Mouse (Mus musculus) left cerebral cortex, adult 2 months (tissue): ENCODE results near the gene Zfp992. TPM values are rescaled to one million over a fixed set of nuclear protein-coding genes. Genes with fewer than 3 reads are reported as not detected.
A peak's percentile ranks its signal among the peaks of the same experiment; 100 is the strongest.
"Not testable (repeated sequence)": the region's sequence is repeated elsewhere in the genome, so short reads cannot be mapped to it uniquely, and the experiment has no call there.

ENCODE experiments used
- DNase-seq, 2 experiments: peaks; one replicate each; pipeline ENCODE4 v3.0.0; 2021 to 2022; ENCODE audit warnings: low spot score in 2 of 2, mixed read lengths in 1 of 2; ENCODE audit errors: extremely low spot score in 1 of 2
- H3K27ac ChIP-seq: fragments of 200-600 bp; 2 replicates; pipeline ENCODE4 v1.8.1; 2022
- H3K4me3 ChIP-seq: fragments of 200-600 bp; 2 replicates; pipeline ENCODE4 v1.8.1; 2022
- CTCF ChIP-seq: fragments of 200-600 bp; IDR thresholded peaks from 2 replicates; pipeline ENCODE4 v1.8.1; 2022; ENCODE audit warnings: antibody characterized with exemption, mild to moderate bottlenecking, moderate library complexity
- intact Hi-C: fragments of 180-260 bp; cut with DNase I; formaldehyde crosslinking; loops from one replicate; pipeline ENCODE4 v1.15.1; 2025
- total RNA-seq, 2 experiments: library from RNA; stranded (reverse); gene quantifications; 2 replicates each; pipeline ENCODE4 v1.2.3; 2021

Zfp992 gene
- total RNA-seq, 2 experiments from 2014 or later, result 2.9 TPM

- H3K4me3 ChIP-seq, DNase-seq, H3K27ac ChIP-seq, intact Hi-C loops: not testable (repeated sequence)
- peak; percentile 5 for TF ChIP-seq CTCF
These were observed 34.9 kb downstream of the Zfp992 start for GRCm38 (mm10) chr4:146483571-146484280.

- H3K4me3 ChIP-seq, H3K27ac ChIP-seq, DNase-seq, intact Hi-C loops: not testable (repeated sequence)
These were observed 35.9 kb downstream of the Zfp992 start for GRCm38 (mm10) chr4:146484676-146485075.

DNA sequence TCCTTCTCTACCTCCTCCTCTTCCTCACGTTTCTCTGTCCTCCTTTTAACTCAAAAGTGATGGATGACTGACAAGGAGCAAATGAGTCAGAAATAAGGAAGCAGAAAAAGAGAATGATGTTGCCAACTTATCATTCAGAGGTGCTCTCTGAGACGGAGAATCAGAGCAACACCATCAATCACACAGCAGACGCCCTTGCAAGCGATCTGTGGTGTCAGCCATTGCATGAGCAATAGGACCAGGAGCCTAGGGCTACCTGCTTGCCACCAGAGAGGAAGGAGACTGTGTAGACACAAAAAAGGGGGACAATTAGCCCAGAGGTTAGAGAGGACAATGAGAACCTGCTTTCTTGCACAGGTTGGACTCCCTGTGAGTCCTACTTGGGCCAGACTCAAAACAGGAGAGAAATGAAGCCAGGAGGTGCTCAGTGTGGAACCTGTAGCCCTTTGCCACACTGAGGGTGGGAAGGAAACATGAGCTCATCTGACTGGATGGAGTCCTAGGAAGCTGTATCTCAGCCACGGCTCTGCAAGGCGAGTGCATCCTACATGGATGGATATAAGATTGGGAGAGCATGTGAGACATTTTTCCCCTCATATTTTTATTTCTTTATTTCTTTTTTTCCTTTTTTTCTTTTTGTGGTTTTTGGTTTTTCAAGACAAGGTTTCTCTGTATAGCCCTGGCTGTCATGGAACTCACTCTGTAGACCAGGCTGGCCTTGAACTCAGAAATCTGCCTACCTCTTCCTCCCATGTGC, 36.5 kb downstream of the Zfp992 start:
- DNase-seq, intact Hi-C loops, H3K27ac ChIP-seq, H3K4me3 ChIP-seq: not testable (repeated sequence)

GRCm38 (mm10) chr4:146486753-146487152, 37.9 kb downstream of the Zfp992 start:
- DNase-seq, intact Hi-C loops, H3K27ac ChIP-seq, H3K4me3 ChIP-seq: not testable (repeated sequence)

- DNase-seq, H3K27ac ChIP-seq, intact Hi-C loops, H3K4me3 ChIP-seq: not testable (repeated sequence)
These were observed 40.4 kb downstream of the Zfp992 start for GRCm38 (mm10) chr4:146489196-146489595.

DNA sequence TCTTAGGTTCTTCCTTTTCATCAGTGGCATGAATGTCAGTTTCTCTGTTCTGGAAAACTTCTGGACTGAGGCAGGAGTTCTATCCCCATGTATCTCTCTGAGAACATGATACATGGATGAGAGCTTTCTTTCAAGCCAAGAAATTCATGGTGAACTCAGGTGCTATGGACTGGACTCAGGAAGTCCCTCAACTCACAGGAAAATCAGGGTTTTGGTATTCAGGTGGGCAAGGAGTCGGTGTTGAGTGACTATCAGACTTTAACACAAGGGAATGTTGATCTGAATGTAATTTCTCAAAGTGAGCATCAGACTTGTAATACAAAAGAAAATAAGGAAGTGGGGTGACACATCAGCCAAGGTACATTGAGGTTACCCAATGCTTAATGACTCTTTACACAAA, 43.2 kb downstream of the Zfp992 start:
- H3K27ac ChIP-seq, intact Hi-C loops, DNase-seq, H3K4me3 ChIP-seq: not testable (repeated sequence)

DNA sequence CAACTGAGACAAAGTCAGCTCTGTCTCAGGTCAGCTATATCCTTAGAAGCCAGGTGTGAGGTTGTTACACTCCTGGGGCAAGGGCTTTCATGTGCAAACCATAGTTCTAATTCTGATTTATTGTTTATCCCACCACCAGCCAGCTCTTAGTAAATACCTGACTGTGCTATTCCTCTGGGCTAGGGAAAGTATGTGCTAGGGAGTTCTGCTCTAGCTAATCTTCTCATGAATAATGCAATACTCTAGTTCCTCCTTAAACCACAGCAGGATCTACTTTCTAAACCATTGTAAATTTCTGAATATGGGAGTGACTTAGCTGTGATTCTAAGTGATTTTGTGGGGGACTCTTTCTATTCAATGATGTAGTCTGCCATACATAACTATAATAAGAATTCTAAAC, 43.6 kb downstream of the Zfp992 start:
- TF ChIP-seq CTCF, result no peak
- DNase-seq, result no peak

DNA sequence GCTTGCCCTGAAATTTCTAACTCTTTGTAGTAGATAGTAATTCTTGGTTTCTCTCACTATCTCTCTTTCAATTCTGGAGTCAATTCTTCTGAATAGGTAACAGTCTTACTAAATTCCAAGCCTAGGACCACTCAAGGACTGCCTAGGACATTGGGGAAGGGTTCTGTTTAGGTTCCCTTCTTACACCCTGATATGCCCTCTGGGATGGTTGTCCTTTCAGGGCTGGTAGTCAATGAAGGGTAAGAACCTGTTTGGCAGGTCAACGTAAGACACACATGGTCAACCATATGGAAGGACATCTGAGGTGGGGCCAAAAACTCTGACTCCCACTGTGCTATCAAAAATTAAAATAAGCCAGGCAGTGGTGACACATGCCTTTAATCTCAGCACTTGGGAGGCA, 44.0 kb downstream of the Zfp992 start:
- intact Hi-C loops, result no loop called here
- no peak for DNase-seq
- Histone ChIP-seq H3K27ac (no peak overlapping the region), H3K4me3 (no peak overlapping the region)
- TF ChIP-seq CTCF, result no peak

More for the DNA sequence above, 43.6 kb downstream of the Zfp992 start:
- no peak overlapping the region for H3K4me3 ChIP-seq
- no peak overlapping the region for H3K27ac ChIP-seq
- intact Hi-C loops, result no loop called here

DNA sequence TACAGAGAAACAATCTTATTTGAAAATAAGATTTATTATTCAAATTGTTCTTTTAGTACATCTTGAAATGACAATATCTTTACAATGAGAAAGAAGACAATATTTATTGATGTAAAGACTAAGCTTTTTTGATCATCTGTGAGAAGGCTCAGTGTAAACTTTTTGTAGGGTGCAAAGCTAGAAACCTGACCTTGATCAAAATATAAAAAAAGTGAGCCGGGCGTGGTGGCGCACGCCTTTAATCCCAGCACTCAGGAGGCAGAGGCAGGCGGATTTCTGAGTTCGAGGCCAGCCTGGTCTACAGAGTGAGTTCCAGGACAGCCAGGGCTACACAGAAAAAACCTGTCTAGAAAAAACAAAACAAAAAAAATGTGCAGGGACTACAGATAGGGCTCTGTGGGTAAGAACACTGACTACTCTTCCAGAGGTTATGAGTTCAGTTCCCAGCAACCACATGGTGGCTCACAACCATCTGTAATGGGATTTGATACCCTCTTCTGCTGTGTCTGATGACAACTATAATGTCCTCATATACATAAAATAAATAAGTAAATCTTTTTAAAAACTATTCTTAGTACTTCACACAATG, 44.6 kb downstream of the Zfp992 start:
- DNase-seq, H3K4me3 ChIP-seq, intact Hi-C loops, H3K27ac ChIP-seq: not testable (repeated sequence)

DNA sequence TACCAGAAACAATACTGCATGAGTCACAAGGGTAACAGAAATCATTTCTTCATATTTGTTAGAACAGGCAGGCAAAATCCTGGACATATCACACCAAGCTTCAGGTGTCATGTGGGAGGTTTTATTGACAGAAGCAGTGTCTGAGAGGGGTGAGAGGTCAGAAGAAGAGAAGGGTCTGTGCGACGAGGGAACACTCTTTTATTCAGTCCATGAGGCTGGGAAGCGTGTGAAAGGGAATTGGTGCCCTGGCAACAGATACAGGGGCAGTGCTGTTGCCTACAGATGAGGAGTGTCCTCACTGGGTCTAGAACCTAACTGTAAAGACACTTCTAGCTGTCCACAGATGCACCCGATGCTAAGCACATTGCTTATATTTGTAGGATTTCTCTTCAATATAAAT, 46.2 kb downstream of the Zfp992 start:
- no peak for DNase-seq
- no peak overlapping the region for H3K27ac ChIP-seq
- TF ChIP-seq CTCF, result no peak
- intact Hi-C loops, result no loop called here
- H3K4me3 ChIP-seq, result no peak overlapping the region

GRCm38 (mm10) chr4:146497695-146498275, 49.0 kb downstream of the Zfp992 start:
- DNase-seq, H3K27ac ChIP-seq, H3K4me3 ChIP-seq, intact Hi-C loops: not testable (repeated sequence)

GRCm38 (mm10) chr4:146501727-146502126, 52.9 kb downstream of the Zfp992 start, which contains the start of gene Zfp981:
Gene Zfp981 (plus strand): TSS chr4:146502027.
- intact Hi-C loops, H3K4me3 ChIP-seq, H3K27ac ChIP-seq, DNase-seq: not testable (repeated sequence)

DNA sequence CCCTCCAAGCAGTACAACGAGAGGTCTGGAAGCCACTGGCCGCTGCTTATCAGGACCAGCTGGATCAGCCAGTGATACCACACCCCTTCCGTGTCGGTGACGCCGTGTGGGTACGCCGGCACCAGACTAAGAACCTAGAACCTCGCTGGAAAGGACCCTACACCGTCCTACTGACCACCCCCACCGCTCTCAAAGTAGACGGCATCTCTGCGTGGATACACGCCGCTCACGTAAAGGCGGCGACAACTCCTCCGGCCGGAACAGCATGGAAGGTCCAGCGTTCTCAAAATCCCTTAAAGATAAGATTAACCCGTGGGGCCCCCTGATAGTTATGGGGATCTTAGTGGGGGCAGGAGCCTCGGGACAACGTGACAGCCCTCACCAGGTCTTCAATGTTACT, 60.2 kb downstream of the Zfp992 start:
- DNase-seq, H3K4me3 ChIP-seq, intact Hi-C loops, H3K27ac ChIP-seq: not testable (repeated sequence)

DNA sequence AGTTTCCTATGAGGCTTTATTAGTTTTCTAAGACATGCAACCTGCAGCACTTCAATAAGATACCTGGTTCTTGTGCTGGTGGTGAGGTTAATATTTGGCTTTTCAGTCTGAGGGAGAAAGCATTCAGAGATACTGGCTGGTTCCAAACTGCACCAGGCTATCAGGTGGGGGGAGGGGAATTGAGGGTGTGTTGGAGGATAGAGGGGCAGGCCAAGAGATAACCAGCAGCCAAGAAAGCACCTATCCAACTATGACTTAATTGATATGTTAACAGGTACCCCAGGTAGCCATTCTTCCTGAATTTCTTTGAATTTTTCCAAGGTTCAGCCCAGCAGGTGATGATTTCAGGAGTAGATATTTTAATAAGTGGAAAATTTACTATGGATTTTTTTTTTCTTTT, 63.0 kb downstream of the Zfp992 start:
- H3K4me3 ChIP-seq, H3K27ac ChIP-seq, DNase-seq: not testable (repeated sequence)
- intact Hi-C loops, result loop anchor here (10.0 kb wide), 1 partner anchor 1263 kb away; no protein-coding TSS in a partner anchor
